Mouse (Mus musculus) cerebellum, postnatal 4 days (tissue): Measurements from ENCODE around the gene Xpr1.
"Not testable (repeated sequence)": the region's sequence is repeated elsewhere in the genome, so short reads cannot be mapped to it uniquely, and the experiment has no call there.

Source experiments
- DNase-seq, 2 experiments: peaks; one replicate each; pipeline ENCODE4 v3.0.0; 2022; ENCODE audit warnings: low spot score in 2 of 2, mixed read lengths in 1 of 2

Xpr1 gene

GRCm38 (mm10) chr1:155335963-155336362 lies 81.3 kb downstream of the Xpr1 start:
- DNase-seq, result no peak

GRCm38 (mm10) chr1:155322183-155322582 lies 95.0 kb downstream of the Xpr1 start:
- no peak for DNase-seq

- DNase-seq, result no peak
Observed at GRCm38 (mm10) chr1:155320091-155320833, 97.0 kb downstream of the Xpr1 start.

GRCm38 (mm10) chr1:155319513-155319912 lies 97.7 kb downstream of the Xpr1 start:
- DNase-seq, result no peak

GRCm38 (mm10) chr1:155311672-155312071 lies 105.5 kb downstream of the Xpr1 start:
- no peak for DNase-seq

GRCm38 (mm10) chr1:155306879-155307278 lies 110.3 kb downstream of the Xpr1 start:
- DNase-seq, result no peak

- no peak for DNase-seq
Observed at GRCm38 (mm10) chr1:155303402-155303801, 113.8 kb downstream of the Xpr1 start.

GRCm38 (mm10) chr1:155297615-155298014 lies 119.6 kb downstream of the Xpr1 start:
- no peak for DNase-seq

GRCm38 (mm10) chr1:155297203-155297602 lies 120.0 kb downstream of the Xpr1 start:
- DNase-seq, result no peak

GRCm38 (mm10) chr1:155293446-155293845 lies 123.8 kb downstream of the Xpr1 start:
- DNase-seq, result peak in 1 of 2 experiments; percentile 29

- no peak for DNase-seq
Observed at GRCm38 (mm10) chr1:155289411-155289810, 127.8 kb downstream of the Xpr1 start.

- no peak for DNase-seq
Observed at GRCm38 (mm10) chr1:155288033-155288432, 129.2 kb downstream of the Xpr1 start.

- DNase-seq, result no peak
Observed at GRCm38 (mm10) chr1:155283808-155284207, 133.4 kb downstream of the Xpr1 start.

GRCm38 (mm10) chr1:155281003-155281793 lies 136.0 kb downstream of the Xpr1 start:
- DNase-seq, result peak; percentile 33 to 74

GRCm38 (mm10) chr1:155280306-155280705 lies 136.9 kb downstream of the Xpr1 start:
- DNase-seq, result no peak

GRCm38 (mm10) chr1:155276381-155277033 lies 140.7 kb downstream of the Xpr1 start:
- DNase-seq, result no peak

- DNase-seq, result no peak
Observed at GRCm38 (mm10) chr1:155275793-155276192, 141.4 kb downstream of the Xpr1 start.

GRCm38 (mm10) chr1:155274976-155275375 lies 142.2 kb downstream of the Xpr1 start:
- no peak for DNase-seq

- DNase-seq, result no peak
Observed at GRCm38 (mm10) chr1:155272953-155273352, 144.3 kb downstream of the Xpr1 start.

GRCm38 (mm10) chr1:155262496-155262895 lies 154.7 kb downstream of the Xpr1 start:
- not testable (repeated sequence) for DNase-seq

GRCm38 (mm10) chr1:155254309-155254708 lies 162.9 kb downstream of the Xpr1 start:
- DNase-seq, result no peak

- no peak for DNase-seq
Observed at GRCm38 (mm10) chr1:155253126-155253525, 164.1 kb downstream of the Xpr1 start.
